Mouse (Mus musculus) regulatory T cell (primary cell): ENCODE results near the gene Apoe.
"Not testable (repeated sequence)": the region's sequence is repeated elsewhere in the genome, so short reads cannot be mapped to it uniquely, and the experiment has no call there.

Experiments used
- in situ Hi-C: fragments of 300-600 bp; cut with MboI, MseI; formaldehyde crosslinking; loops from one replicate; pipeline ENCODE4 v1.15.1; 2025; ENCODE audit warnings: high pct_unique_total_duplicates

The Apoe gene

GRCm38 (mm10) chr7:19691873-19692865, 6.8 kb downstream of the Apoe start, which contains the start of gene Apoc1:
Gene Apoc1 (minus strand): TSS chr7:19692660.
- in situ Hi-C loops = no loop called here

- in situ Hi-C loops = no loop called here
Observed at GRCm38 (mm10) chr7:19691434-19691833, 7.6 kb downstream of the Apoe start.

GRCm38 (mm10) chr7:19690845-19691244, 8.1 kb downstream of the Apoe start:
- in situ Hi-C loops = no loop called here

GRCm38 (mm10) chr7:19688611-19689010, 10.4 kb downstream of the Apoe start:
- in situ Hi-C loops = no loop called here

- in situ Hi-C loops = no loop called here
Observed at GRCm38 (mm10) chr7:19688101-19688500, 10.9 kb downstream of the Apoe start.

- in situ Hi-C loops = not testable (repeated sequence)
Observed at GRCm38 (mm10) chr7:19686927-19687583, 11.9 kb downstream of the Apoe start.

GRCm38 (mm10) chr7:19686521-19686920, 12.5 kb downstream of the Apoe start:
- in situ Hi-C loops = no loop called here

GRCm38 (mm10) chr7:19685374-19685773, 13.6 kb downstream of the Apoe start:
- in situ Hi-C loops = no loop called here

- in situ Hi-C loops = no loop called here
Observed at GRCm38 (mm10) chr7:19683771-19684201, 15.2 kb downstream of the Apoe start.

GRCm38 (mm10) chr7:19682979-19683378, 16.0 kb downstream of the Apoe start:
- in situ Hi-C loops = no loop called here

GRCm38 (mm10) chr7:19681202-19681694, 17.7 kb downstream of the Apoe start, which contains the start of the genes Gm44805 and Apoc4:
Gene Gm44805 (minus strand): TSS chr7:19681423.
Gene Apoc4 (minus strand): TSS chr7:19681479.
- in situ Hi-C loops = no loop called here

- in situ Hi-C loops = no loop called here
Observed at GRCm38 (mm10) chr7:19680702-19681101, 18.3 kb downstream of the Apoe start.

- in situ Hi-C loops = no loop called here
Observed at GRCm38 (mm10) chr7:19678901-19679300, 20.1 kb downstream of the Apoe start.

GRCm38 (mm10) chr7:19677872-19678271, 21.1 kb downstream of the Apoe start, which contains the start of gene Apoc2:
Gene Apoc2 (minus strand): TSS chr7:19677941.
- in situ Hi-C loops = no loop called here

- in situ Hi-C loops = no loop called here
Observed at GRCm38 (mm10) chr7:19676662-19677061, 22.3 kb downstream of the Apoe start.

GRCm38 (mm10) chr7:19675824-19676223, 23.2 kb downstream of the Apoe start:
- in situ Hi-C loops = no loop called here

- in situ Hi-C loops = no loop called here
Observed at GRCm38 (mm10) chr7:19673083-19673699, 25.8 kb downstream of the Apoe start.

GRCm38 (mm10) chr7:19671511-19671910, 27.5 kb downstream of the Apoe start:
- in situ Hi-C loops = no loop called here

GRCm38 (mm10) chr7:19668947-19669721, 29.9 kb downstream of the Apoe start:
- in situ Hi-C loops = loop anchor here (5.0 kb wide), 1 partner anchor 43 kb away; no protein-coding TSS in a partner anchor

- in situ Hi-C loops = loop anchor here (5.0 kb wide), 1 partner anchor 45 kb away; no protein-coding TSS in a partner anchor
Observed at GRCm38 (mm10) chr7:19667434-19667833, 31.6 kb downstream of the Apoe start.

- in situ Hi-C loops = loop anchor here (5.0 kb wide), 1 partner anchor 46 kb away; no protein-coding TSS in a partner anchor
Observed at GRCm38 (mm10) chr7:19666750-19667149, 32.2 kb downstream of the Apoe start.
